Mouse (Mus musculus) stomach, postnatal 0 days (tissue): ENCODE results near the gene Cul9. TPM values are rescaled to one million over a fixed set of nuclear protein-coding genes. Genes with fewer than 3 reads are reported as not detected.

Source experiments
- ATAC-seq: fragments of 200-750 bp; cut with Nextera tagmentation; 2 replicates; pipeline ENCODE4 v1.8.0; 2017; ENCODE audit not compliant: low FRiP score, low TSS enrichment
- DNase-seq: peaks from one replicate; pipeline ENCODE4 v3.0.0-alpha.2; 2016; ENCODE audit warnings: low spot score
- H3K27ac ChIP-seq: fragments of 300-500 bp; sonication (generic); replicated peaks from 2 replicates; pipeline ENCODE4 v1.5.1; 2014; ENCODE audit warnings: mild to moderate bottlenecking, control low read depth
- H3K27me3 ChIP-seq: fragments of 300-500 bp; sonication (generic); 2 replicates; pipeline ENCODE4 v1.6.1; 2014; ENCODE audit warnings: low read length; ENCODE audit not compliant: control insufficient read depth, insufficient read depth
- H3K36me3 ChIP-seq: fragments of 300-500 bp; sonication (generic); 2 replicates; pipeline ENCODE4 v1.6.1; 2014; ENCODE audit warnings: low read length, mixed read lengths; ENCODE audit not compliant: control insufficient read depth, insufficient read depth
- H3K4me1 ChIP-seq: fragments of 300-500 bp; sonication (generic); replicated peaks from 2 replicates; pipeline ENCODE4 v1.6.1; 2014; ENCODE audit warnings: antibody characterized with exemption; ENCODE audit not compliant: control insufficient read depth, insufficient read depth
- H3K4me2 ChIP-seq: fragments of 300-500 bp; sonication (generic); replicated peaks from 2 replicates; pipeline ENCODE4 v1.6.1; 2014; ENCODE audit warnings: low read depth, mild to moderate bottlenecking, control low read depth, moderate library complexity
- H3K4me3 ChIP-seq: fragments of 300-500 bp; sonication (generic); 2 replicates; pipeline ENCODE4 v1.5.1; 2014; ENCODE audit warnings: low read depth, low read length, control low read depth
- H3K9ac ChIP-seq: fragments of 300-500 bp; sonication (generic); 2 replicates; pipeline ENCODE4 v1.6.1; 2014; ENCODE audit warnings: mild to moderate bottlenecking, low read length, control low read depth, mixed read lengths
- H3K9me3 ChIP-seq: fragments of 300-500 bp; sonication (generic); 2 replicates; pipeline ENCODE4 v1.6.1; 2016; ENCODE audit warnings: low read length; ENCODE audit not compliant: control insufficient read depth
- CTCF ChIP-seq: IDR thresholded peaks from 2 replicates; pipeline ENCODE4 v1.5.1; 2016; ENCODE audit warnings: antibody characterized with exemption, low read depth, mild to moderate bottlenecking, moderate library complexity
- EP300 ChIP-seq: optimal IDR thresholded peaks from 2 replicates; pipeline ENCODE3; 2016; ENCODE audit warnings: antibody characterized with exemption
- WGBS: fragments of 180-500 bp; shearing (Covaris S2); extraction: QIAGEN DNeasy Blood & Tissue Kit; methylation state at CpG from one replicate; pipeline ENCODE4 v1.1.7; 2014; 5-methylcytosine and 5-hydroxymethylcytosine counted together
- polyA plus RNA-seq: library from polyadenylated mRNA; unstranded; fragments of >200 nt; fragmentation: Nextera tagmentation; extraction: Ambion mirVana; gene quantifications from 2 replicates; pipeline ENCODE4 v1.2.1, GENCODE M21; 2015

Gene Cul9
- polyA plus RNA-seq, 1 experiment from 2014 or later = 1.9 TPM

DNA sequence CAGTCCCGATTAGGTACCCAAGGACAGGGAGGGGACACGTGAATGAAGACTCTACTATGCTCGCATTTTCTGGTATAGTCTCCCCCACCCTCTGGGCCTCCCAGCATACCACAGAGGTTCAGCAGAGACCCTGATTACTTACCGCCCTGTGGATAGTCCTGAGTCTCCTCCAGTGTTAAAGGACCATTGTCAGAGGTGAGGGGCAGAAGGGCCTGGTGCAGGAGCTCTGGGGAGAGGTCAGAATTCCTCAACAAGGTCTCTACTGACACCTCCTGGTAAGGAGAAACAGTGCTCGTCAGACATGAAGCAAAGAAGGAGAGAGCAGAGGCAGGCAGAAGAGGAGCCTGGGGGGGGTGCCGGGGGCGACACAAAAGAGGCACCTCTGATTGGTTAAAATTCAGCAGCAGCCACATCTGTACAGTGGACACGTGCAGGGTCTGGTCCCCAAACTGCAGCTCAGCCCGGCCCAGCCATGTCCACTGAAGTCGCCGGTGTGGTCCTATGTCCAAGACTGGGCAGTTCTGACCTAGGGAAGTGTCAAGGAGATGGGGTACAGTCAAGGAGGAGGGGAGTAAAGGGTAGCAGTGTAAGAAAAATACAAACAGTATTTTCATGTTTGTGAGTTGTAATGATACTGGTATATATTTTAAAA, 35.0 kb downstream of the Cul9 start:
- Histone ChIP-seq H3K4me1 (no peaks in the 10 kb centered on the region), H3K27ac (no peak overlapping the region), H3K36me3 (no peaks in the 10 kb centered on the region), H3K4me3 (no peak overlapping the region), H3K9ac (no peak overlapping the region), H3K4me2 (no peak overlapping the region), H3K9me3 (no peaks in the 10 kb centered on the region), H3K27me3 (no peaks in the 10 kb centered on the region)
- 60% methylated on average over 10 of the region's 11 CpGs for WGBS
- DNase-seq = no peak
- peak; percentile 58; the same call in 1 of the 2 replicates for ATAC-seq
- TF ChIP-seq EP300 = no peak
- TF ChIP-seq CTCF = peak; percentile 78

DNA sequence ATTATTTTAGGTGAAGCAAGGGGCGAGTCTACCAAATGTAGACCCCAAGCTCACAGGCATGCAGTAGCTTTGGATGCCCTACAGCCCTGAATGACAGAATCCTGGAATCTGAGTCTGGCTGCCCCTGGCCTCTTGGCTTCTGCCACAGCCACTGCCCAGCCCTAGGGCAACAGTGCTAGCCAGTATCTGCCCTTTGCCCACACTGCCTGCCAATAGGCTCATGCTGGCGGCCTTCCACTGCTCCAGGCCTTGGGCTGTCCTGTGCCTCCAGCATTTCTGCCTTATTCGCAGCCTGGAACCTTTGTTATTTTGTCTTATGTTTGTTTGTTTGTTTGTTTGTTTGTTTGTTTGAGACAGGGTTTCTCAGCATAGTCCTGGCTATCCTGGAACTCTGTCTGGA, 40.6 kb downstream of the Cul9 start:
- TF ChIP-seq CTCF (no peak), EP300 (no peak)
- WGBS = 81% methylated on average over 3 of the region's 3 CpGs
- no peak for ATAC-seq
- no peak for DNase-seq
- no peak overlapping the region for H3K27ac ChIP-seq
- no peak overlapping the region for H3K4me2 ChIP-seq
- no peaks in the 10 kb centered on the region for H3K36me3 ChIP-seq
- H3K27me3 ChIP-seq = no peaks in the 10 kb centered on the region
- H3K9me3 ChIP-seq = no peaks in the 10 kb centered on the region
- no peaks in the 10 kb centered on the region for H3K4me1 ChIP-seq
- no peak overlapping the region for H3K9ac ChIP-seq
- no peak overlapping the region for H3K4me3 ChIP-seq

DNA sequence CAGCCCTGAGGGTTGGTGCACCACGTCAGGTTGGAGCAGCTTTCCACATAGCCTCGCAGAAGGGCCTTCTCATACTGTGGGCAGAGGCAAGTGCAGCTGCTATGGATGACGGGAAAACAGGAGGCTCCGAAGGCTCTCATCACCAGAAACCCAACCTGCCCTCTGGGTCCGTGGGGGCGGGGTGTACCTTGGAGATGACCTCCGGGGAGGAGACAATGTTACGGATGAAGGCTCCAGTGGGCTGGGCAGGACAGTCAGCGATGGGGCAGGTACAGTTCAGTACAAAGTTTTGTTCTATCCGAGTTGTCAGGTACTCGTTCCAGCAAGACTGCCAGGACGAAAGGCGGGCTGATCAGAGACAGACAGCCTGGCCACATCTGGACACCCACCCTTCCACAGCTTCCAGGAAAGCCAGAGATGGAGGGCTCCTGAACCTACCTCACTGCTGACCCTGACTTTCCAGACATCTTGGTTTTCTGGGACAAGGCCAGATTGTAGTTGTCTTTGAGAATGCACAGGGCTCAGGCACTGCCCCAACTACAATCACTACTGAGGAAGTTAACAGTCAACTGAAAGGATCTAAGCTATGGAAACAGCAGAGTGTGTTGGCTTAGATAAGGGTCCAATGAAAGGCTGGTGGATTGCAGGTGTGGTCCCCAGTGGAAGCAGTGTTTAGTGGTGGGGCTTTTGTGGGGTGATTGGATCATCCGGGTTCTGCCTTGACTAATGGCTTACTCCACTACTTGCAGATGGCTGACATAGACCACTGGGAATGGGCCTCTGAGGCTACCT, 42.1 kb downstream of the Cul9 start:
- Histone ChIP-seq H3K4me3 (no peak overlapping the region), H3K4me2 (no peak overlapping the region), H3K9ac (no peak overlapping the region), H3K27ac (no peak overlapping the region), H3K9me3 (no peaks in the 10 kb centered on the region), H3K4me1 (no peaks in the 10 kb centered on the region), H3K27me3 (no peaks in the 10 kb centered on the region), H3K36me3 (no peaks in the 10 kb centered on the region)
- no peak for DNase-seq
- ATAC-seq = no peak
- TF ChIP-seq EP300 (no peak), CTCF (no peak)
- 78% methylated on average over 14 of the region's 14 CpGs for WGBS

- no peaks in the 10 kb centered on the region for H3K27me3 ChIP-seq
- no peak overlapping the region for H3K9ac ChIP-seq
- H3K27ac ChIP-seq = no peak overlapping the region
- H3K4me1 ChIP-seq = no peaks in the 10 kb centered on the region
- no peaks in the 10 kb centered on the region for H3K36me3 ChIP-seq
- no peaks in the 10 kb centered on the region for H3K9me3 ChIP-seq
- H3K4me2 ChIP-seq = no peak overlapping the region
- 79% methylated on average over 2 of the region's 2 CpGs for whole genome bisulfite sequencing
- no peak for TF ChIP-seq EP300
- no peak for TF ChIP-seq CTCF
- ATAC-seq (no peak), DNase-seq (no peak)
- no peak overlapping the region for H3K4me3 ChIP-seq
Observed at GRCm38 (mm10) chr17:46502775-46503174, 43.4 kb downstream of the Cul9 start.

DNA sequence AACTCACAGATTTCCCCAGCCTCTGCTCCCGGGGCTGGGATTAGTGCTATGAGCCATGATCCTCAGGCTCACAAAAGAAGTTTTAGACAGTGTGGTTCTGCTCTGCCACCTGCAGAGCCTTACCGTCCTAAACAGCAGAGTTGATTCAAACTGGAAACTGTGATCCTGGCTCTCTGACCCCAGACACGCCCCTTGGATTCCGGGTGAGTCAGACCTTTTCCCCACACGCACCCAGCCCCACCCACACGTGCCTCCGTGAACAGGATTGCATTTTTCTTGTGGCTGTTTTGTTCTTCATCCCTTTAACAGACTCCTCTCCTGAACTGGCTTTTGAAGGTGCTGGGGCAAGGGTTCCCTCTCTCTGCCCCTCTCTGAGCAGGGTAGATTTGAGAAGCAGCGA, 48.2 kb downstream of the Cul9 start:
- DNase-seq (peak; percentile 81), ATAC-seq (peak; percentile 61)
- no peaks in the 10 kb centered on the region for H3K27me3 ChIP-seq
- no peak overlapping the region for H3K9ac ChIP-seq
- no peak overlapping the region for H3K4me2 ChIP-seq
- no peaks in the 10 kb centered on the region for H3K4me1 ChIP-seq
- H3K27ac ChIP-seq = 0 out of 2 replicates have a peak overlapping the region, but pooled peaks have one; percentile 31
- no peaks in the 10 kb centered on the region for H3K9me3 ChIP-seq
- TF ChIP-seq CTCF (peak; percentile 23; the same call in 1 of the 2 replicates), EP300 (no peak)
- 46% methylated on average over 8 of the region's 8 CpGs for WGBS
- no peaks in the 10 kb centered on the region for H3K36me3 ChIP-seq
- no peak overlapping the region for H3K4me3 ChIP-seq
